Mouse (Mus musculus) ES-CJ7 (cell line): ENCODE data around the gene Olfr1188.
"Not testable (repeated sequence)": the region's sequence is repeated elsewhere in the genome, so short reads cannot be mapped to it uniquely, and the experiment has no call there.

Source experiments
- DNase-seq: peaks from one replicate; pipeline ENCODE4 v3.0.0; 2011; ENCODE audit warnings: low read depth, low spot score

Olfr1188 gene

DNA sequence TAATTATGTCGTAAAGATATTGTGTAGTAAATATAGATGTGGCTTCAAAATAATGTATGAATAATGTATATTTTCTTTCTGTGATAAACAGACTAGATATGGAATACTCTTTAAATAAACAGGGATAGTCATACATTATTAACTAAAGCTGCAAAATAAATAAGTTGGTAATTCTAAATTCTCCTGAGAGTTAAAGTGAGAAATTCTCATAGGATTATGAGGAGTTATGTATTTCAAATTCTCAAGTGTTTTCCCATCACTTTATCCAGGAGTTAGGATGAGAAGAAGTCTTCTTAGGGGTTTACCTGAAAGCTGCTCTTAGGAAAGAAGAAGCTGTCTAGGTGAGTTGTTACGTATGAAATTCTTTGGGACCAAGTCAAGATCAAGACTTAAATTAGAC lies at the start of gene Olfr1188:
Gene Olfr1188, plus strand, starts transcription at position 301 of the 400 bp plus-strand sequence.
- DNase-seq, result no peak

DNA sequence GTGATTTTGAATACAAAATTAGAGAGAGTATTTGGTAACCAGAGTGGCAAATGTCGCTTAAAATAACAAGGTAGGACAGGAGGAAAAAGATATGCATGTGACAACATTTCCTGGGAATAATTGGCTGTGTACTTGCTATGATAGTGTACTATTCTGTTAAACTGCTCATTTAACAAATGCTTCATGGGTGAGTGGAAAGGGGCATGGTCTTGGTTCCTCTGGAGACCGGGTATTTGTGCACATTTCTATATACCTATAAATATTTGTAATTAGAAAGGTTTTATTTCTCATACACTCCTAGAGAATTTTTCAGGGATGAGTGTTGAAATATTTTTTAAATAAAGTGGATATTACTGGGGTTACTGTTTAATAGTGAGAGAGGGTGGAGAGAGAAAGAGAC lies 38.5 kb upstream of the Olfr1188 start, which contains the start of gene Olfr1186:
Gene Olfr1186, plus strand, starts transcription at position 301 of the 400 bp plus-strand sequence.
- DNase-seq, result no peak

DNA sequence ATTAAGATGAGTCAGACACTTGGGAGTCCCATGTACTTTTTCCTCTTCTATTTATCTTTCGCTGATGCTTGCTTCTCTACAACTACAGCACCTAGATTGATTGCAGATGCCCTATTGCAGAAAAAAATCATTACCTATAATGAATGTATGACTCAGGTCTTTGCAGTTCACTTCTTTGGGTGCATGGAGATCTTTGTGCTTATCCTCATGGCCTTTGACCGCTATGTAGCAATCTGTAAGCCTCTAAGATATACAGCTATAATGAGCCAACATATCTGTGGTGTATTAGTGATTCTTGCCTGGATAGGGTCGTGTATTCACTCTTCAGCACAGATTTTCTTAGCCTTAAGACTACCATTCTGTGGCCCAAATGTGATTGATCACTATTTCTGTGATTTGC lies 31.0 kb upstream of the Olfr1188 start:
- no peak for DNase-seq

DNA sequence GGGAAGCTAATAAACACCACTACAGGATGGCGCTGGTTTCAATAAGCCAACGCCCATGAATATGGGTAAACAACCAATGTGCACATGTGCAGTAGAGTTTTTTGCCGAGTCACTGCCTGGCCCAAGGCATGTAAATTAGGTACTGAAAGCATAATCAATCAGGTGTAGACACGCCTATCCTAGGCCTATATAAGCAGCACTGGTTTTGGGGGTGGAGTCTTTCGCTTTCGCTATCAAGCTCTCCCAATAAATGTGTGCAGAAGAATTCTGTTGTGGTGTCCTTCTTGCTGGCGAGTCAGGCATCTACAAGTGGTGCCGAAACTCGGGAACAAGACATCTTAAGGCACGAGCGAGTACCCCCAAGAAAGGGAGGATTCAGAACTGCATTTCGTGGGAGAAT lies 16.0 kb downstream of the Olfr1188 start:
- not testable (repeated sequence) for DNase-seq

DNA sequence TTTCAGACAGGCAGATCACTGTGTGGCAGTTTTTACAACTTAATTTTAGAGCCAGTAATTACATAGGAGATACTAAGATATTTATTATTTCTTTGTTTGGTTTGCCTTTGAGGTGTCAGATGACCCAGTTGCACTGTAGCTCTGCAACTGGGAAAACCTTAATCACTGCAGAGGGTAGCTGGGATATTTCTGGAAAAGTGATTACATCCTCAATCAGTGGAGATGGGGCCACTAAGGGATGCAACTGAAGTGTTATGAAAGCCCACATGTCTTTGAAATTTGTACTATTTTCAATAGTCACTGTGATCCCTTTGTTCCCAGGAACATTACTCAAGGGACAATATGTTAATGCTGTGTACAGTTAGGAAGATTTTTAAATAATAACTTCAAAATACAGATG lies 29.4 kb downstream of the Olfr1188 start, which contains the start of gene Olfr1189:
Gene Olfr1189, plus strand, starts transcription at position 301 of the 400 bp plus-strand sequence.
- DNase-seq, result no peak
